ENCODE assay signal across 8 mouse cellular contexts in the genomic region with DNA sequence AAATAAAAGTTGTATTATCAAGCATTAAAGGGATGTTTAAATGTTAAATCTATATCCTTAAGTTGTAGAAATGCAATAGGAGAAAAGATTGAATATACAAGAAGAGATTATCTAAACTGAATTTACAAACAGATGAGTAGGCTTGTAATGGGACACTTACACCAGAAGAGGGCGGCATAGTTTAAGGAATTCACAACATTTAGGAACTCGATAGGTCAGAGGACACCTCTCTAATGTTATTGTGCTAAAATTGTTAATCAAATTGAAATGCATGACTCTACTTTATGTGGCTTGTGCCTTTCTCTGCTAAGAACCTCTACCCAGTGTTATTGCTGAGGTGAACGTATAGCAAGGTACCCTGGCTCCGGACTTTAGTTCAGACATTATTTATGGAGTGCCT.
DNase-seq lines count a peak whose midpoint lies in the region; ATAC-seq and TF ChIP-seq lines count a peak whose summit lies in the region.

No protein-coding gene starts in this region.

- H3K9me3 ChIP-seq in ES-Bruce4 (replicated peaks; ENCODE audit: control insufficient read depth, insufficient read depth, low read length, poor library complexity, severe bottlenecking) = no peaks in the 10 kb centered on the region
- no peaks in the 10 kb centered on the region for H3K9me3 ChIP-seq in embryonic facial prominence, embryonic 11.5 days (replicated peaks; ENCODE audit: control insufficient read depth, low read length)

- H3K4me3 ChIP-seq in cerebellum, adult 2 months (replicated peaks; ENCODE audit: insufficient read depth, low read depth, low read length) = no peak overlapping the region
- H3K4me3 ChIP-seq in ES-Bruce4 (ENCODE audit: low read depth, low read length) = no peak overlapping the region
- no peak overlapping the region for H3K4me3 ChIP-seq in embryonic facial prominence, embryonic 11.5 days (ENCODE audit: low read depth, low read length)

- no peaks in the 10 kb centered on the region for H3K4me1 ChIP-seq in cerebellum, adult 2 months (ENCODE audit: control insufficient read depth, insufficient read depth, low read length)
- no peaks in the 10 kb centered on the region for H3K4me1 ChIP-seq in ES-Bruce4 (ENCODE audit: control insufficient read depth, insufficient read depth, low read length)
- H3K4me1 ChIP-seq in embryonic facial prominence, embryonic 11.5 days (ENCODE audit: control insufficient read depth, insufficient read depth, low read length) = no peaks in the 10 kb centered on the region

- 41% methylated on average over 4 of the region's 4 CpGs for WGBS in cerebellum, adult 2 months
- WGBS in embryonic facial prominence, embryonic 11.5 days = 43% methylated on average over 4 of the region's 4 CpGs

- peak; percentile 46 for TF ChIP-seq CTCF in cerebellum, adult 2 months (IDR thresholded peaks at IDR 0.05; ENCODE audit: borderline replicate concordance, insufficient read depth, low read depth, low read length)
- TF ChIP-seq CTCF in ES-Bruce4 (IDR thresholded peaks at IDR 0.05; ENCODE audit: low read depth, low read length) = peak; percentile 4

- peak; percentile 62; the same call in 1 of the 2 replicates for ATAC-seq in embryonic facial prominence, embryonic 11.5 days (replicated peaks; ENCODE audit: insufficient number of reproducible peaks, low FRiP score, low TSS enrichment, low read depth)

- no peak for TF ChIP-seq POLR2A in cerebellum, adult 2 months (IDR thresholded peaks at IDR 0.05; ENCODE audit: borderline replicate concordance, insufficient read depth, low read length)
- TF ChIP-seq POLR2A in ES-Bruce4 (IDR thresholded peaks at IDR 0.05; ENCODE audit: insufficient read depth, low read length) = no peak

- no peak overlapping the region for H3K4me2 ChIP-seq in embryonic facial prominence, embryonic 11.5 days (ENCODE audit: low read depth, low read length)

- H3K9ac ChIP-seq in ES-Bruce4 (ENCODE audit: low read depth, poor library complexity, severe bottlenecking) = no peak overlapping the region
- H3K9ac ChIP-seq in embryonic facial prominence, embryonic 11.5 days (replicated peaks; ENCODE audit: low read length) = no peak overlapping the region

- H3K27me3 ChIP-seq in cerebellum, adult 2 months (ENCODE audit: control insufficient read depth, insufficient read depth, low read length) = no peaks in the 10 kb centered on the region
- no peaks in the 10 kb centered on the region for H3K27me3 ChIP-seq in ES-Bruce4 (ENCODE audit: control insufficient read depth, insufficient read depth, low read length, poor library complexity, severe bottlenecking)
- H3K27me3 ChIP-seq in embryonic facial prominence, embryonic 11.5 days (ENCODE audit: control insufficient read depth, insufficient read depth, low read length) = no peaks in the 10 kb centered on the region

- DNase-seq in cerebellum, adult 2 months = peak in 1 of 2 experiments; percentile 52
- DNase-seq in cerebellum, adult 11 months = no peak
- DNase-seq in embryonic facial prominence, embryonic 11.5 days (ENCODE audit: low spot score) = peak; percentile 71
- DNase-seq in kidney, postnatal 36 days = peak; percentile 4 to 8
- peak; percentile 67 for DNase-seq in retina, postnatal 1 day
- DNase-seq in T-cell, adult 2 months (ENCODE audit: low spot score) = no peak
- DNase-seq in layer of hippocampus, postnatal 10 days (ENCODE audit: low spot score in 2 of 2) = no peak

- H3K36me3 ChIP-seq in ES-Bruce4 (ENCODE audit: control insufficient read depth, insufficient read depth, low read length, poor library complexity, severe bottlenecking) = no peaks in the 10 kb centered on the region
- H3K36me3 ChIP-seq in embryonic facial prominence, embryonic 11.5 days (replicated peaks; ENCODE audit: control insufficient read depth, insufficient read depth, low read depth, low read length) = no peaks in the 10 kb centered on the region

- no peak for TF ChIP-seq EP300 in ES-Bruce4 (IDR thresholded peaks at IDR 0.05; ENCODE audit: insufficient read depth, low read depth, low read length)

- H3K27ac ChIP-seq in cerebellum, adult 2 months (ENCODE audit: insufficient read depth, low read length) = no peak overlapping the region
- no peak overlapping the region for H3K27ac ChIP-seq in ES-Bruce4 (ENCODE audit: insufficient read depth, low read length)
- H3K27ac ChIP-seq in embryonic facial prominence, embryonic 11.5 days (replicated peaks; ENCODE audit: low read depth, low read length) = no peak overlapping the region

Comparison
In these comparisons a context has a peak if more than half of its experiments do, and no peak if none do; other contexts are left out.
1. DNase-seq: peak in embryonic facial prominence, embryonic 11.5 days (single experiment), kidney, postnatal 36 days (2 of 2) and retina, postnatal 1 day (single experiment); none in cerebellum, adult 11 months (single experiment), T-cell, adult 2 months (single experiment) and layer of hippocampus, postnatal 10 days (0 of 2).